Mouse (Mus musculus): ENCODE measurements at regions not wholly inside any gene's neighbourhood (a gene's known extent, or its start where the extent isn't known, plus 50 kb on each side); places are given as distances from the start of the nearest gene placed in this dataset.

DNA sequence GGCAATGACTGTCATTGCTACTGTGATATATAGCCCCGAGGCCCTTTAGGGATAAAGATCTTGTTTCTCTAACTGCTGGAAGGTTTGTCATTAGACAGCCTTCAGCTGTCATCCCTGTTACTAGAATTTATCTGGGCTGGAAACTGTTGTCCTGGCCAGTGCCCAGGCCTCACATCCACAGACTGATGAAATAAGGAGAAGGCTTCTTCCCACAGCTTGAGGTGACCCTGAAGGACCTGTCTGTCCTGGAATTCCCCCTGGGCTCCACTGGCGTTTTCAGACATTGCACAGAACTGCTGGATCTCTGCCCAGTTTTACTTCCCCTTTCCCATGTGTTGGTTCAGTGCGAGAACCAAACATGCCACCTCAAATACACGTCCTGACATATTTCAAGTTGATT lies 1135.2 kb upstream of the 1700008P02Rik start:
- TF ChIP-seq CTCF (IDR thresholded peaks at IDR 0.05) (no peak), EP300 (IDR thresholded peaks at IDR 0.05) (no peak)
